Mouse (Mus musculus) ES-Bruce4 (cell line): ENCODE data around the gene Hipk2.

Source experiments
- CTCF ChIP-seq: IDR thresholded peaks from one replicate; pipeline ENCODE4 v1.8.1; 2011; ENCODE audit warnings: low read depth, low read length
- EP300 ChIP-seq: IDR thresholded peaks from 2 replicates; pipeline ENCODE4 v1.6.1; 2011; ENCODE audit warnings: low read depth, low read length; ENCODE audit not compliant: insufficient read depth

GRCm38 (mm10) chr6:38885132-38885531, 9.2 kb upstream of the Hipk2 start:
- TF ChIP-seq CTCF: no peak
- no peak for TF ChIP-seq EP300
